ENCODE assay signal across 24 mouse cellular contexts in genomic region chr11:45550376-45550775, GRCm38 (mm10).
A peak's percentile ranks its signal among the peaks of the same experiment; 100 is the strongest.
DNase-seq lines count a peak whose midpoint lies in the region; ATAC-seq and TF ChIP-seq lines count a peak whose summit lies in the region.
"Had no signal": no experiment of that assay in that cellular context is flagged by ENCODE, and none has a peak within 500 bp of the region (broad histone marks: within the 10 kb centered on the region; RNA-seq: fewer than 3 reads in every experiment).

No protein-coding gene starts in this region.

- TF ChIP-seq CTCF in forebrain, postnatal 0 days (IDR thresholded peaks at IDR 0.05; ENCODE audit: low read depth): no peak
- TF ChIP-seq CTCF in kidney, postnatal 0 days (IDR thresholded peaks at IDR 0.05; ENCODE audit: low read depth): no peak

- H3K4me2 ChIP-seq in forebrain, embryonic 13.5 days: peak overlapping the region; percentile 16; the same call in 1 of the 2 replicates
- H3K4me2 ChIP-seq in forebrain, postnatal 0 days (ENCODE audit: low read depth): no peak overlapping the region
- H3K4me2 ChIP-seq in kidney, postnatal 0 days (ENCODE audit: low read length): peak overlapping the region; percentile 10; the same call in 1 of the 2 replicates
- H3K4me2 ChIP-seq in limb, embryonic 12.5 days: peak overlapping the region; percentile 51
- H3K4me2 ChIP-seq: heart, embryonic 15.5 days; liver, embryonic 13.5 days; lung, embryonic 14.5 days had no signal

- no peak overlapping the region for H3K9ac ChIP-seq in forebrain, embryonic 13.5 days
- H3K9ac ChIP-seq in forebrain, postnatal 0 days: no peak overlapping the region
- no peak overlapping the region for H3K9ac ChIP-seq in kidney, postnatal 0 days (ENCODE audit: low read depth, low read length)
- no peak overlapping the region for H3K9ac ChIP-seq in limb, embryonic 12.5 days (replicated peaks)
- H3K9ac ChIP-seq: heart, embryonic 15.5 days; liver, embryonic 13.5 days; lung, embryonic 14.5 days had no signal

- WGBS in forebrain, embryonic 13.5 days: 40% methylated on average over 7 of the region's 7 CpGs
- 30% methylated on average over 7 of the region's 7 CpGs for WGBS in forebrain, postnatal 0 days
- WGBS in kidney, postnatal 0 days: 9% methylated on average over 7 of the region's 7 CpGs
- WGBS in limb, embryonic 12.5 days: 7% methylated on average over 7 of the region's 7 CpGs

- H3K36me3 ChIP-seq in forebrain, embryonic 13.5 days (ENCODE audit: poor library complexity, severe bottlenecking): no peaks in the 10 kb centered on the region
- no peaks in the 10 kb centered on the region for H3K36me3 ChIP-seq in forebrain, postnatal 0 days (ENCODE audit: insufficient read depth)
- no peaks in the 10 kb centered on the region for H3K36me3 ChIP-seq in kidney, postnatal 0 days (ENCODE audit: insufficient read depth, low read length)
- no peaks in the 10 kb centered on the region for H3K36me3 ChIP-seq in limb, embryonic 12.5 days
- H3K36me3 ChIP-seq: embryonic facial prominence, embryonic 10.5 days; heart, embryonic 15.5 days; liver, embryonic 13.5 days; midbrain, embryonic 10.5 days had no signal

- no peaks in the 10 kb centered on the region for H3K27me3 ChIP-seq in forebrain, embryonic 13.5 days
- H3K27me3 ChIP-seq in forebrain, postnatal 0 days (ENCODE audit: insufficient read depth, low read length): peaks cover 5% of the 10 kb centered on the region
- no peaks in the 10 kb centered on the region for H3K27me3 ChIP-seq in kidney, postnatal 0 days (ENCODE audit: insufficient read depth, low read length)
- H3K27me3 ChIP-seq in limb, embryonic 12.5 days: peaks cover 3% of the 10 kb centered on the region; the same call in 1 of the 2 replicates
- H3K27me3 ChIP-seq: CH12.LX; heart, embryonic 15.5 days; liver, embryonic 13.5 days had no signal

- H3K27ac ChIP-seq in forebrain, embryonic 13.5 days: no peak overlapping the region
- no peak overlapping the region for H3K27ac ChIP-seq in forebrain, postnatal 0 days (ENCODE audit: low read depth, low read length)
- H3K27ac ChIP-seq in kidney, postnatal 0 days: no peak overlapping the region
- H3K27ac ChIP-seq in limb, embryonic 12.5 days: peak overlapping the region; percentile 87
- H3K27ac ChIP-seq: embryonic facial prominence, embryonic 10.5 days; heart, embryonic 15.5 days; liver, embryonic 13.5 days; macrophage; midbrain, embryonic 10.5 days had no signal

- no peak overlapping the region for H3K4me3 ChIP-seq in forebrain, embryonic 13.5 days
- no peak overlapping the region for H3K4me3 ChIP-seq in forebrain, postnatal 0 days (ENCODE audit: low read depth, low read length)
- H3K4me3 ChIP-seq in kidney, postnatal 0 days (replicated peaks; ENCODE audit: low read depth, low read length): no peak overlapping the region
- peak overlapping the region; percentile 26 for H3K4me3 ChIP-seq in limb, embryonic 12.5 days (replicated peaks)
- H3K4me3 ChIP-seq: embryonic facial prominence, embryonic 10.5 days; heart, embryonic 15.5 days; liver, embryonic 13.5 days; midbrain, embryonic 10.5 days had no signal

- DNase-seq in forebrain, postnatal 0 days: no peak
- no peak for DNase-seq in kidney, postnatal 0 days (ENCODE audit: low spot score)
- no peak for DNase-seq in kidney, postnatal 14 days
- no peak for DNase-seq in left cerebral cortex, postnatal 4 days
- DNase-seq in layer of hippocampus, adult 18-20 months (ENCODE audit: low spot score in 2 of 2): no peak
- DNase-seq: adrenal gland, postnatal 25 days; cerebellum, adult 11-12 months; cerebellum, postnatal 14 days; gastrocnemius, postnatal 36 days; kidney, adult 11 months; kidney, postnatal 36 days; liver, embryonic 13.5 days; lung, embryonic 14.5 days; right cerebral cortex, postnatal 25 days; thymus, adult 18-20 months; thymus, postnatal 4 days had no signal

- no peaks in the 10 kb centered on the region for H3K9me3 ChIP-seq in forebrain, embryonic 13.5 days (replicated peaks)
- no peaks in the 10 kb centered on the region for H3K9me3 ChIP-seq in forebrain, postnatal 0 days (ENCODE audit: low read length)
- no peaks in the 10 kb centered on the region for H3K9me3 ChIP-seq in kidney, postnatal 0 days (replicated peaks; ENCODE audit: low read length)
- H3K9me3 ChIP-seq in limb, embryonic 12.5 days: no peaks in the 10 kb centered on the region
- H3K9me3 ChIP-seq: embryonic facial prominence, embryonic 10.5 days; heart, embryonic 15.5 days; liver, embryonic 13.5 days; midbrain, embryonic 10.5 days had no signal

- ATAC-seq in forebrain, embryonic 13.5 days: no peak
- no peak for ATAC-seq in forebrain, postnatal 0 days
- ATAC-seq in kidney, postnatal 0 days (replicated peaks; ENCODE audit: low FRiP score, low read depth): no peak
- ATAC-seq in limb, embryonic 12.5 days (ENCODE audit: insufficient number of reproducible peaks, insufficient read depth, low FRiP score, low TSS enrichment, low read depth): peak; percentile 93
- ATAC-seq: forebrain, embryonic 14.5 days had no signal

- peaks cover 7% of the 10 kb centered on the region; the same call in 1 of the 2 replicates for H3K4me1 ChIP-seq in forebrain, embryonic 13.5 days
- H3K4me1 ChIP-seq in forebrain, postnatal 0 days (ENCODE audit: insufficient read depth): no peaks in the 10 kb centered on the region
- H3K4me1 ChIP-seq in kidney, postnatal 0 days (replicated peaks; ENCODE audit: insufficient read depth, low read length): no peaks in the 10 kb centered on the region
- H3K4me1 ChIP-seq in limb, embryonic 12.5 days (replicated peaks): peaks cover 43% of the 10 kb centered on the region
- H3K4me1 ChIP-seq: liver, embryonic 13.5 days; midbrain, embryonic 10.5 days had no signal

- intact Hi-C loops in left cerebral cortex, postnatal 4 days (cut with DNase I): no loop called here
